Mouse (Mus musculus) urinary bladder, postnatal 14 days (tissue): ENCODE data around the gene 4930512M02Rik.
"Not testable (repeated sequence)": the region's sequence is repeated elsewhere in the genome, so short reads cannot be mapped to it uniquely, and the experiment has no call there.

ENCODE experiments used
- DNase-seq: peaks from one replicate; pipeline ENCODE4 v3.0.0; 2021; ENCODE audit warnings: low spot score

Gene 4930512M02Rik

GRCm38 (mm10) chr11:11627735-11628134 is at the start of gene 4930512M02Rik:
4930512M02Rik (minus strand) TSS chr11:11627835.
- not testable (repeated sequence) for DNase-seq

- DNase-seq, result no peak
These were observed 49.5 kb upstream of the 4930512M02Rik start for GRCm38 (mm10) chr11:11677165-11677564.

- no peak for DNase-seq
These were observed 48.6 kb upstream of the 4930512M02Rik start for GRCm38 (mm10) chr11:11676068-11676741.

- no peak for DNase-seq
These were observed 47.4 kb upstream of the 4930512M02Rik start for GRCm38 (mm10) chr11:11675063-11675462.

GRCm38 (mm10) chr11:11672974-11673373 is 45.3 kb upstream of the 4930512M02Rik start:
- no peak for DNase-seq

GRCm38 (mm10) chr11:11667922-11668290 is 40.3 kb upstream of the 4930512M02Rik start:
- DNase-seq, result no peak

GRCm38 (mm10) chr11:11667254-11667921 is 39.8 kb upstream of the 4930512M02Rik start:
- DNase-seq, result no peak

GRCm38 (mm10) chr11:11660651-11661050 is 33.0 kb upstream of the 4930512M02Rik start:
- no peak for DNase-seq

GRCm38 (mm10) chr11:11658834-11659233 is 31.2 kb upstream of the 4930512M02Rik start:
- DNase-seq, result no peak

GRCm38 (mm10) chr11:11657634-11658033 is 30.0 kb upstream of the 4930512M02Rik start:
- DNase-seq, result no peak

- DNase-seq, result no peak
These were observed 29.4 kb upstream of the 4930512M02Rik start for GRCm38 (mm10) chr11:11656995-11657530.

GRCm38 (mm10) chr11:11656388-11656787 is 28.8 kb upstream of the 4930512M02Rik start:
- no peak for DNase-seq

- DNase-seq, result no peak
These were observed 16.7 kb upstream of the 4930512M02Rik start for GRCm38 (mm10) chr11:11644303-11644702.

GRCm38 (mm10) chr11:11624073-11624705 is 3.4 kb downstream of the 4930512M02Rik start:
- no peak for DNase-seq

GRCm38 (mm10) chr11:11609243-11609642 is 18.4 kb downstream of the 4930512M02Rik start:
- DNase-seq, result no peak

GRCm38 (mm10) chr11:11587327-11587726 is 40.3 kb downstream of the 4930512M02Rik start:
- no peak for DNase-seq

- no peak for DNase-seq
These were observed 41.2 kb downstream of the 4930512M02Rik start for GRCm38 (mm10) chr11:11586423-11586822.

- DNase-seq, result no peak
These were observed 53.9 kb downstream of the 4930512M02Rik start for GRCm38 (mm10) chr11:11573691-11574090.

GRCm38 (mm10) chr11:11570747-11571146 is 56.9 kb downstream of the 4930512M02Rik start:
- DNase-seq, result no peak

GRCm38 (mm10) chr11:11569466-11570132 is 58.0 kb downstream of the 4930512M02Rik start:
- DNase-seq, result no peak

GRCm38 (mm10) chr11:11568033-11568432 is 59.6 kb downstream of the 4930512M02Rik start:
- DNase-seq, result no peak

- no peak for DNase-seq
These were observed 62.4 kb downstream of the 4930512M02Rik start for GRCm38 (mm10) chr11:11565146-11565820.
